Comparison of ENCODE assay signal across 8 mouse cellular contexts in the genomic region with DNA sequence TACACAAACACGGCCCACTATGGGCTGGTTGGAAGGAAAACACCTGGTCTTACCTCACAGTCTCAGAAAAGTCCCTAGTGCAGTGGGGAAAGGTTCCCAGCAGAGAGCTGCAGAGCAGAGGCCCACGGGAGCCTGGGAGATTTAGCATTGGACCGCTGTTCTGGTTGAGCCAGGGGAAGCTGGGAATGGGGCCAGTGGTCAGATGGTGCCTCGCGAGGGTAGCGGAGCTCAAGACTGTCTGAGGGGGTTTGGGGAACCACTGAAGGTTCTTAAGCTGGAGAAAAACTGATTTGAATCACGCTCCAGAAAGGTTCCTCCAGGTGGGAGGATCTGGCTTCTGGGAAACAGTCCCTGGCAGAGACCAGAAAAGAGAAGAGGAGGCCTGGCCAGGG.
A peak's percentile ranks its signal among the peaks of the same experiment; 100 is the strongest.
DNase-seq lines count a peak whose midpoint lies in the region; ATAC-seq and TF ChIP-seq lines count a peak whose summit lies in the region.

No protein-coding gene starts in this region.

- H3K4me2 ChIP-seq in embryonic facial prominence, embryonic 15.5 days (replicated peaks) = peak overlapping the region; percentile 35
- peak overlapping the region; percentile 55 for H3K4me2 ChIP-seq in limb, embryonic 12.5 days

- no peaks in the 10 kb centered on the region for H3K27me3 ChIP-seq in ES-Bruce4 (ENCODE audit: control insufficient read depth, insufficient read depth, low read length, poor library complexity, severe bottlenecking)
- no peaks in the 10 kb centered on the region for H3K27me3 ChIP-seq in embryonic facial prominence, embryonic 15.5 days
- peaks cover 11% of the 10 kb centered on the region; the same call in 1 of the 2 replicates for H3K27me3 ChIP-seq in limb, embryonic 12.5 days

- TF ChIP-seq CTCF in ES-Bruce4 (IDR thresholded peaks at IDR 0.05; ENCODE audit: low read depth, low read length) = no peak

- TF ChIP-seq EP300 in ES-Bruce4 (IDR thresholded peaks at IDR 0.05; ENCODE audit: insufficient read depth, low read depth, low read length) = no peak

- H3K4me3 ChIP-seq in ES-Bruce4 (ENCODE audit: low read depth, low read length) = peak overlapping the region; percentile 17
- no peak overlapping the region for H3K4me3 ChIP-seq in embryonic facial prominence, embryonic 15.5 days (replicated peaks)
- H3K4me3 ChIP-seq in limb, embryonic 12.5 days (replicated peaks) = peak overlapping the region; percentile 17; the same call in 1 of the 2 replicates

- DNase-seq in frontal cortex, postnatal 14 days (ENCODE audit: low spot score in 2 of 2) = no peak
- DNase-seq in thymus, adult 18-20 months = no peak
- DNase-seq in spleen, adult 18-20 months = no peak
- no peak for DNase-seq in adrenal gland, postnatal 4 days (ENCODE audit: low spot score in 2 of 2)

- H3K9ac ChIP-seq in ES-Bruce4 (ENCODE audit: low read depth, poor library complexity, severe bottlenecking) = no peak overlapping the region
- H3K9ac ChIP-seq in embryonic facial prominence, embryonic 15.5 days = no peak overlapping the region
- 0 out of 2 replicates have a peak overlapping the region, but pooled peaks have one; percentile 28 for H3K9ac ChIP-seq in limb, embryonic 12.5 days (replicated peaks)

- peaks cover 3% of the 10 kb centered on the region for H3K4me1 ChIP-seq in ES-Bruce4 (ENCODE audit: control insufficient read depth, insufficient read depth, low read length)
- peaks cover 12% of the 10 kb centered on the region for H3K4me1 ChIP-seq in embryonic facial prominence, embryonic 15.5 days
- H3K4me1 ChIP-seq in limb, embryonic 12.5 days (replicated peaks) = peaks cover 17% of the 10 kb centered on the region

- H3K9me3 ChIP-seq in ES-Bruce4 (replicated peaks; ENCODE audit: control insufficient read depth, insufficient read depth, low read length, poor library complexity, severe bottlenecking) = no peaks in the 10 kb centered on the region
- no peaks in the 10 kb centered on the region for H3K9me3 ChIP-seq in embryonic facial prominence, embryonic 15.5 days (replicated peaks)
- no peaks in the 10 kb centered on the region for H3K9me3 ChIP-seq in limb, embryonic 12.5 days

- no peaks in the 10 kb centered on the region for H3K36me3 ChIP-seq in ES-Bruce4 (ENCODE audit: control insufficient read depth, insufficient read depth, low read length, poor library complexity, severe bottlenecking)
- H3K36me3 ChIP-seq in embryonic facial prominence, embryonic 15.5 days = no peaks in the 10 kb centered on the region
- no peaks in the 10 kb centered on the region for H3K36me3 ChIP-seq in limb, embryonic 12.5 days

- 34% methylated on average over 7 of the region's 7 CpGs for WGBS in embryonic facial prominence, embryonic 15.5 days
- WGBS in limb, embryonic 12.5 days = 40% methylated on average over 7 of the region's 7 CpGs

- ATAC-seq in frontal cortex, adult (ENCODE audit: low TSS enrichment) = peak; percentile 63
- no peak for ATAC-seq in embryonic facial prominence, embryonic 15.5 days (ENCODE audit: insufficient number of reproducible peaks, low FRiP score, low TSS enrichment, low read depth)
- ATAC-seq in limb, embryonic 12.5 days (ENCODE audit: insufficient number of reproducible peaks, insufficient read depth, low FRiP score, low TSS enrichment, low read depth) = no peak

- no peak for TF ChIP-seq POLR2A in ES-Bruce4 (IDR thresholded peaks at IDR 0.05; ENCODE audit: insufficient read depth, low read length)

- H3K27ac ChIP-seq in ES-Bruce4 (ENCODE audit: insufficient read depth, low read length) = no peak overlapping the region
- H3K27ac ChIP-seq in embryonic facial prominence, embryonic 15.5 days (replicated peaks) = no peak overlapping the region
- no peak overlapping the region for H3K27ac ChIP-seq in limb, embryonic 12.5 days
